Mouse (Mus musculus): ENCODE results near the gene Rgs5. TPM values are rescaled to one million over a fixed set of nuclear protein-coding genes. Genes with fewer than 3 reads are reported as not detected.

The Rgs5 gene
- total RNA-seq, 4 experiments from 2014 or later, result 246 to 307 (median 275) TPM

DNA sequence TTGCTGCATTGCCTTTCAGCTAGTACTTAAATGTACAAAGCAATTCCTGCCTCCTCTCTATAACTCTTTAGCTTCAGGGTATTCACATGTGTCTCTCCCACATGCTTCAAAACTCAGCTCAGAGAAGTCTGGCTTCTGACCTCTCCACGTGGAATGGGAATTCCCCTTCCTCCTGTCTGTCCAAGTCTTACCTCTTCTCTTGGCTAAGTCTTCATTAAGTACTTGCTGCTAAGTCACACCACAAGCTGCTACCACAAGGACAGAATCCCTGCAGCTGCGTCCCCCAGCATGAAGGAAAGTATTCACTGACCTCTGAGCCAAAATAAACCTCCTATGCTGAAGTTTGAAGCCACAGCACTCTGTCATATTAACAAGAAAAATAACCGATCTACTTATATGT lies 71.0 kb downstream of the Rgs5 start:
- no peak for DNase-seq (ENCODE audit: low spot score)

DNA sequence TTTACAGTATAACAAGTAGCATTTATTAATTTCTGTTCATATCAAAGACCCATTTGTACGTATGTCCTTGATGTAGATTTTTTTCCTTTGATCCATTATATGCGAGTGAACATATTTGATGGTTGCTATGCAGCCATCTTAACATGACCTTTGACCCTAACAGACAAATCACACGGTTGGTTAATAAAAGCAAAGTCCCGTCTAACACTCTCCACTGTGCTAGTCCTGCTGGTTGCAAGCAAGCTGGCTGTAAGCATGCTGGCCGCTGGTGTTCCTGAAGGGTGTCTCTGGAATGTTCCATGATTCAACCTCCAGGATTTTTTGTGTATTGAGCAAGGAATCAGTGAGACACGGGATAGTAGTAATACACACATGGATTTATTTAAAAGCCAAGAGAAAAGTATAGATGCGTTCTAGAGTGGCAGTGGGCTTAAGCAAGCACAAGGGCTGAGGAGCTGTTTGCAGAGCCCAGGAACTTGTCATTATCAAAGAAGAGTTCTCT lies 75.3 kb downstream of the Rgs5 start:
- no peak for DNase-seq (ENCODE audit: low spot score)

DNA sequence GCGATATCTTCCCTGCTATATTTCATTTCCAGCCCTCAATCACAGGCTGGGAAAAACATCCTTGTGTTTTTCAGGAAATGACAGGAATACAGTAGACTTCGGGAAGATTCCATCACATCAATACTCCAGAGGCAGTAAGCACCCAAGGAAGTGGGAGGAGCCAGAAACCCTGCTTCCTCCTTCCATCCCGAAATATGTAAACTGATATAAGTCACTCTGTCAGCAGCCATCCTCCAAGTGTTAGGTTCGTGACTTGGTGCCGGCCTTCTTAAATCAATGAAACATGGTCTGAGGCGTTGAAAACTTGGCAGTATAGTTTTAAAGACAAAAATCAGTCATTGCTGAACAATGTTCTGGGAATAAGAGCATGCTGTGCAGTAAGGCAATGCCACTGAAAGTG lies 80.8 kb downstream of the Rgs5 start:
- no peak for DNase-seq (ENCODE audit: low spot score)

DNA sequence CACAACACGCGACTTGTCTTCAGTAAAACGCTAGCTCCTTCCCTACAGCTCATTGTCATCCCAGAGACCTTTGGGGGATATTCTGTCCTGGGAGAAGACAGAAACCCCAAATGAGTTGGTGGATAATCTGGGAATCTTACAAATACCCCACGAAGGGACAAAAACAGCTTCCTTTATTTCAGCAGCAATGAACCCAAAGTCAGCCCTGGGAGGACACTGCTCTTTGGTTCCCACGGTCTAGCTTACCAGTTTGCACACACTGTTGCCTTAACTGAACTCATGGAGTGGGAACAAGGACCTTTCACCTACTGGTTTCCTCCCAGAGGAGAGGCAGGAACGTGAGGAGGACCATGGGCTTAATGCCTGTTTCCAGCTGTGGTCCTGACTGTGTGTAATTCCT lies 81.9 kb downstream of the Rgs5 start:
- DNase-seq (ENCODE audit: low spot score), result peak; percentile 40

DNA sequence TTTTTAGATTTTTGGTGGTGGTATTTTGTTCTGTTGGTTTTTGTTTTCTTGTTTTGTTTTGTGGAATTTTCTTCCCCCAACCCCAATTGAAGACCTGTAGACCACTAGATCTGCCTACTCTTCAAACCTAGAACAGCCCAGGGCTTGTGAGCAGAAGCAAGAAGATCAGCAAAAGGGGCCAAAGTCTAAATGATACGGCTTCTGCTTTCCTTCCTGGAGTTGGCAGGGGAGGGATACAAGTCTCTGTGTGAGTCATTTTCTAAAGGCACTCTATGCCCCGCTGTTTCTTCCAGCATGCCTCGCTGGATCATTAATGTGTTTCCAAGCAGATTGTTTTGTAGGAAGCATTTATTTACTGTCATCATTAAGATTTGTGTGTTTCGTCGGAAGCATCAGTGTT lies 85.8 kb downstream of the Rgs5 start:
- DNase-seq (ENCODE audit: low spot score), result no peak

Other genes starting within 250 kb of the Rgs5 start
- under 1 TPM in 3 of 4 experiments, not detected in 1; 0.16 to 0.52 (median 0.38) TPM for gene Nuf2, start 124.0 kb upstream of the Rgs5 start, total RNA-seq (2022)
- gene Rgs4, start 92.1 kb downstream of the Rgs5 start, total RNA-seq (2022), result 10 to 100 TPM in 2 of 4 experiments, 1 to 10 TPM in 2; 6.2 to 12.4 (median 10.5) TPM